Mouse (Mus musculus) forebrain, embryonic 13.5 days (tissue): ENCODE data around the gene Iqcb1. TPM values are rescaled to one million over a fixed set of nuclear protein-coding genes. Genes with fewer than 3 reads are reported as not detected.

ENCODE experiments used
- ATAC-seq: fragments of 200-750 bp; cut with Nextera tagmentation; 2 replicates; pipeline ENCODE4 v1.8.0; 2017
- H3K27ac ChIP-seq: fragments of 300-500 bp; sonication (generic); 2 replicates; pipeline ENCODE4 v1.5.1; 2015; ENCODE audit warnings: inconsistent platforms, mild to moderate bottlenecking, moderate library complexity
- H3K27me3 ChIP-seq: fragments of 300-500 bp; sonication (generic); 2 replicates; pipeline ENCODE4 v1.6.1; 2015; ENCODE audit warnings: mild to moderate bottlenecking, inconsistent platforms
- H3K36me3 ChIP-seq: fragments of 300-500 bp; sonication (generic); 2 replicates; pipeline ENCODE4 v1.6.1; 2015; ENCODE audit warnings: mild to moderate bottlenecking, inconsistent platforms; ENCODE audit not compliant: poor library complexity, severe bottlenecking
- H3K4me1 ChIP-seq: fragments of 300-500 bp; sonication (generic); 2 replicates; pipeline ENCODE4 v1.6.1; 2015; ENCODE audit warnings: inconsistent platforms
- H3K4me2 ChIP-seq: fragments of 300-500 bp; sonication (generic); 2 replicates; pipeline ENCODE4 v1.6.1; 2015; ENCODE audit warnings: inconsistent platforms, mild to moderate bottlenecking, moderate library complexity
- H3K4me3 ChIP-seq: fragments of 300-500 bp; sonication (generic); 2 replicates; pipeline ENCODE4 v1.5.1; 2015; ENCODE audit warnings: mild to moderate bottlenecking, inconsistent platforms
- H3K9ac ChIP-seq: fragments of 300-500 bp; sonication (generic); 2 replicates; pipeline ENCODE4 v1.6.1; 2015; ENCODE audit warnings: mild to moderate bottlenecking, inconsistent platforms
- H3K9me3 ChIP-seq: fragments of 300-500 bp; sonication (generic); replicated peaks from 2 replicates; pipeline ENCODE4 v1.6.1; 2016; ENCODE audit warnings: inconsistent platforms
- WGBS: fragments of 180-500 bp; shearing (Covaris S2); methylation state at CpG from one replicate; pipeline ENCODE4 v1.1.7; 2015; 5-methylcytosine and 5-hydroxymethylcytosine counted together
- microRNA-seq: library from miRNA; unstranded; fragments of <30 nt; microRNA quantifications from one replicate; pipeline ENCODE4, GENCODE M21; 2016
- polyA plus RNA-seq: library from polyadenylated mRNA; unstranded; fragments of >200 nt; fragmentation: Nextera tagmentation; extraction: Ambion mirVana; gene quantifications from 2 replicates; pipeline ENCODE4 v1.2.1, GENCODE M21; 2015

Gene Iqcb1
- polyA plus RNA-seq, 1 experiment from 2014 or later: 60.3 TPM

- no peaks in the 10 kb centered on the region for H3K9me3 ChIP-seq
- H3K4me3 ChIP-seq: no peak overlapping the region
- no peaks in the 10 kb centered on the region for H3K27me3 ChIP-seq
- no peaks in the 10 kb centered on the region for H3K4me1 ChIP-seq
- H3K4me2 ChIP-seq: no peak overlapping the region
- H3K36me3 ChIP-seq: peaks cover 75% of the 10 kb centered on the region
- no peak for ATAC-seq
- WGBS: 97% methylated on average over 3 of the region's 3 CpGs
- no peak overlapping the region for H3K9ac ChIP-seq
- H3K27ac ChIP-seq: no peak overlapping the region
Measured at GRCm38 (mm10) chr16:36920410-36920809, 92.2 kb downstream of the Iqcb1 start.

GRCm38 (mm10) chr16:36921067-36921613, 93.0 kb downstream of the Iqcb1 start:
- no peak for ATAC-seq
- peaks cover 75% of the 10 kb centered on the region for H3K36me3 ChIP-seq
- no peak overlapping the region for H3K4me2 ChIP-seq
- no peak overlapping the region for H3K4me3 ChIP-seq
- H3K9me3 ChIP-seq: no peaks in the 10 kb centered on the region
- no peaks in the 10 kb centered on the region for H3K27me3 ChIP-seq
- H3K9ac ChIP-seq: no peak overlapping the region
- H3K27ac ChIP-seq: no peak overlapping the region
- no peaks in the 10 kb centered on the region for H3K4me1 ChIP-seq
- WGBS: 94% methylated on average over 8 of the region's 8 CpGs

GRCm38 (mm10) chr16:36921980-36922379, 93.8 kb downstream of the Iqcb1 start:
- WGBS: 90% methylated on average over 6 of the region's 6 CpGs
- Histone ChIP-seq H3K27ac (no peak overlapping the region), H3K4me3 (no peak overlapping the region), H3K9me3 (no peaks in the 10 kb centered on the region), H3K4me1 (no peaks in the 10 kb centered on the region), H3K9ac (no peak overlapping the region), H3K4me2 (no peak overlapping the region), H3K36me3 (peaks cover 77% of the 10 kb centered on the region), H3K27me3 (no peaks in the 10 kb centered on the region)
- no peak for ATAC-seq

Small RNA genes lying within 50 kb of the gene (microRNA-seq; reads per million reads assigned to microRNA genes)
- gene Gm22617: not detected

Other genes with a start within 250 kb of the Iqcb1 start
- gene Cd86, start 162.3 kb upstream of the Iqcb1 start, polyA plus RNA-seq: 0.77 and 0.85 TPM in 2 replicates
- not detected in 2 replicates for gene Ildr1, start 134.4 kb upstream of the Iqcb1 start, polyA plus RNA-seq
- gene Slc15a2, start 43.4 kb upstream of the Iqcb1 start, polyA plus RNA-seq: 13.0 and 14.6 TPM in 2 replicates
- gene Eaf2, start 46.6 kb downstream of the Iqcb1 start, polyA plus RNA-seq: 0.71 and 0.99 TPM in 2 replicates
- 93.8 and 97.1 TPM in 2 replicates for gene Golgb1, start 46.8 kb downstream of the Iqcb1 start, polyA plus RNA-seq
- 1.5 and 1.7 TPM in 2 replicates for gene Hcls1, start 106.6 kb downstream of the Iqcb1 start, polyA plus RNA-seq
- 0.05 and 0.13 TPM in 2 replicates for gene Fbxo40, start 162.1 kb downstream of the Iqcb1 start, polyA plus RNA-seq
- gene Polq, start 183.4 kb downstream of the Iqcb1 start, polyA plus RNA-seq: 9.2 and 9.5 TPM in 2 replicates